Mouse (Mus musculus): Measurements from ENCODE around the gene Lhfpl2. TPM values are rescaled to one million over a fixed set of nuclear protein-coding genes. Genes with fewer than 3 reads are reported as not detected.
A peak's percentile ranks its signal among the peaks of the same experiment; 100 is the strongest.

Gene Lhfpl2
- polyA plus RNA-seq, 1 experiment from 2014 or later, result 21.7 TPM

GRCm38 (mm10) chr13:94088788-94089187, 31.2 kb downstream of the Lhfpl2 start:
- Histone ChIP-seq H3K4me1 (replicated peaks) (peaks cover 16% of the 10 kb centered on the region), H3K4me2 (no peak overlapping the region), H3K4me3 (no peak overlapping the region), H3K27ac (replicated peaks) (no peak overlapping the region), H3K9me3 (no peaks in the 10 kb centered on the region), H3K27me3 (peaks cover 49% of the 10 kb centered on the region), H3K36me3 (no peaks in the 10 kb centered on the region), H3K9ac (no peak overlapping the region)
- no peak for ATAC-seq (ENCODE audit: low read depth)
- 80% methylated on average over 9 of the region's 9 CpGs for WGBS

- no peaks in the 10 kb centered on the region for H3K36me3 ChIP-seq
- 59% methylated on average over 9 of the region's 9 CpGs for WGBS
- H3K4me1 ChIP-seq (replicated peaks), result peaks cover 12% of the 10 kb centered on the region
- H3K27me3 ChIP-seq, result peaks cover 54% of the 10 kb centered on the region
- H3K4me2 ChIP-seq, result no peak overlapping the region
- ATAC-seq (ENCODE audit: low read depth), result no peak
- no peak overlapping the region for H3K27ac ChIP-seq (replicated peaks)
- H3K9ac ChIP-seq, result no peak overlapping the region
- H3K4me3 ChIP-seq, result no peak overlapping the region
- no peaks in the 10 kb centered on the region for H3K9me3 ChIP-seq
Measured at GRCm38 (mm10) chr13:94089286-94089685, 31.7 kb downstream of the Lhfpl2 start.

GRCm38 (mm10) chr13:94091366-94091765, 33.8 kb downstream of the Lhfpl2 start:
- ATAC-seq (ENCODE audit: low read depth), result no peak
- Histone ChIP-seq H3K27ac (replicated peaks) (no peak overlapping the region), H3K27me3 (peaks cover 57% of the 10 kb centered on the region), H3K4me2 (no peak overlapping the region), H3K9ac (no peak overlapping the region), H3K9me3 (no peaks in the 10 kb centered on the region), H3K4me1 (replicated peaks) (peaks cover 9% of the 10 kb centered on the region; the same call in 1 of the 2 replicates), H3K4me3 (no peak overlapping the region), H3K36me3 (no peaks in the 10 kb centered on the region)
- WGBS, result 46% methylated on average over 2 of the region's 2 CpGs

- H3K36me3 ChIP-seq, result no peaks in the 10 kb centered on the region
- no peak overlapping the region for H3K9ac ChIP-seq
- WGBS, result 79% methylated on average over 4 of the region's 4 CpGs
- H3K27ac ChIP-seq (replicated peaks), result no peak overlapping the region
- no peaks in the 10 kb centered on the region for H3K9me3 ChIP-seq
- H3K4me3 ChIP-seq, result no peak overlapping the region
- H3K27me3 ChIP-seq, result peaks cover 73% of the 10 kb centered on the region
- no peaks in the 10 kb centered on the region for H3K4me1 ChIP-seq (replicated peaks)
- no peak for ATAC-seq (ENCODE audit: low read depth)
- H3K4me2 ChIP-seq, result no peak overlapping the region
Measured at GRCm38 (mm10) chr13:94094176-94094575, 36.6 kb downstream of the Lhfpl2 start.

- Histone ChIP-seq H3K27ac (replicated peaks) (no peak overlapping the region), H3K36me3 (no peaks in the 10 kb centered on the region), H3K4me1 (replicated peaks) (no peaks in the 10 kb centered on the region), H3K9ac (no peak overlapping the region), H3K27me3 (peaks cover 72% of the 10 kb centered on the region), H3K4me2 (no peak overlapping the region), H3K9me3 (no peaks in the 10 kb centered on the region), H3K4me3 (no peak overlapping the region)
- WGBS, result 61% methylated on average over 3 of the region's 3 CpGs
- ATAC-seq (ENCODE audit: low read depth), result no peak
Measured at GRCm38 (mm10) chr13:94094625-94095024, 37.0 kb downstream of the Lhfpl2 start.

GRCm38 (mm10) chr13:94095202-94095601, 37.6 kb downstream of the Lhfpl2 start:
- peaks cover 68% of the 10 kb centered on the region for H3K27me3 ChIP-seq

GRCm38 (mm10) chr13:94097667-94098066, 40.1 kb downstream of the Lhfpl2 start:
- H3K4me3 ChIP-seq, result no peak overlapping the region
- no peaks in the 10 kb centered on the region for H3K36me3 ChIP-seq
- H3K9me3 ChIP-seq, result no peaks in the 10 kb centered on the region
- ATAC-seq (ENCODE audit: low read depth), result no peak
- no peak overlapping the region for H3K4me2 ChIP-seq
- H3K27me3 ChIP-seq, result peaks cover 62% of the 10 kb centered on the region
- WGBS, result 63% methylated on average over 2 of the region's 2 CpGs
- no peaks in the 10 kb centered on the region for H3K4me1 ChIP-seq (replicated peaks)
- H3K9ac ChIP-seq, result no peak overlapping the region
- H3K27ac ChIP-seq (replicated peaks), result no peak overlapping the region

More at GRCm38 (mm10) chr13:94095202-94095601, 37.6 kb downstream of the Lhfpl2 start:
- Histone ChIP-seq H3K4me3 (no peak overlapping the region), H3K9me3 (no peaks in the 10 kb centered on the region), H3K4me1 (replicated peaks) (no peaks in the 10 kb centered on the region), H3K27ac (replicated peaks) (no peak overlapping the region), H3K9ac (no peak overlapping the region), H3K4me2 (no peak overlapping the region), H3K36me3 (no peaks in the 10 kb centered on the region)
- no peak for ATAC-seq (ENCODE audit: low read depth)

GRCm38 (mm10) chr13:94098369-94099084, 40.9 kb downstream of the Lhfpl2 start:
- ATAC-seq (ENCODE audit: low read depth), result 0 out of 2 replicates have a peak, but pooled peaks have one; percentile 43
- Histone ChIP-seq H3K4me2 (no peak overlapping the region), H3K27me3 (peaks cover 59% of the 10 kb centered on the region), H3K9me3 (no peaks in the 10 kb centered on the region), H3K9ac (no peak overlapping the region), H3K4me3 (no peak overlapping the region), H3K4me1 (replicated peaks) (no peaks in the 10 kb centered on the region), H3K36me3 (no peaks in the 10 kb centered on the region), H3K27ac (replicated peaks) (no peak overlapping the region)
- 70% methylated on average over 16 of the region's 16 CpGs for WGBS

- Histone ChIP-seq H3K4me1 (replicated peaks) (no peaks in the 10 kb centered on the region), H3K36me3 (no peaks in the 10 kb centered on the region), H3K27ac (replicated peaks) (no peak overlapping the region), H3K9me3 (no peaks in the 10 kb centered on the region), H3K4me3 (no peak overlapping the region), H3K9ac (no peak overlapping the region), H3K27me3 (peaks cover 53% of the 10 kb centered on the region), H3K4me2 (no peak overlapping the region)
- WGBS, result 91% methylated on average over 10 of the region's 10 CpGs
- ATAC-seq (ENCODE audit: low read depth), result no peak
Measured at GRCm38 (mm10) chr13:94099087-94099486, 41.5 kb downstream of the Lhfpl2 start.

GRCm38 (mm10) chr13:94100361-94100760, 42.8 kb downstream of the Lhfpl2 start:
- no peak overlapping the region for H3K9ac ChIP-seq
- no peak overlapping the region for H3K27ac ChIP-seq (replicated peaks)
- H3K4me1 ChIP-seq (replicated peaks), result no peaks in the 10 kb centered on the region
- H3K36me3 ChIP-seq, result no peaks in the 10 kb centered on the region
- H3K4me3 ChIP-seq, result no peak overlapping the region
- 84% methylated on average over 3 of the region's 3 CpGs for WGBS
- peaks cover 44% of the 10 kb centered on the region for H3K27me3 ChIP-seq
- ATAC-seq (ENCODE audit: low read depth), result no peak
- no peaks in the 10 kb centered on the region for H3K9me3 ChIP-seq
- H3K4me2 ChIP-seq, result no peak overlapping the region

GRCm38 (mm10) chr13:94101020-94101571, 43.5 kb downstream of the Lhfpl2 start:
- H3K27ac ChIP-seq (replicated peaks), result no peak overlapping the region
- no peaks in the 10 kb centered on the region for H3K9me3 ChIP-seq
- ATAC-seq (ENCODE audit: low read depth), result no peak
- 82% methylated on average over 10 of the region's 10 CpGs for WGBS
- H3K4me3 ChIP-seq, result no peak overlapping the region
- H3K4me2 ChIP-seq, result no peak overlapping the region
- H3K36me3 ChIP-seq, result no peaks in the 10 kb centered on the region
- no peak overlapping the region for H3K9ac ChIP-seq
- no peaks in the 10 kb centered on the region for H3K4me1 ChIP-seq (replicated peaks)
- H3K27me3 ChIP-seq, result peaks cover 44% of the 10 kb centered on the region

GRCm38 (mm10) chr13:94104866-94105475, 47.4 kb downstream of the Lhfpl2 start:
- H3K4me2 ChIP-seq, result no peak overlapping the region
- H3K4me3 ChIP-seq, result no peak overlapping the region
- no peak overlapping the region for H3K27ac ChIP-seq (replicated peaks)
- H3K9me3 ChIP-seq, result no peaks in the 10 kb centered on the region
- H3K36me3 ChIP-seq, result no peaks in the 10 kb centered on the region
- WGBS, result 82% methylated on average over 8 of the region's 8 CpGs
- ATAC-seq (ENCODE audit: low read depth), result no peak
- no peaks in the 10 kb centered on the region for H3K4me1 ChIP-seq (replicated peaks)
- H3K27me3 ChIP-seq, result peaks cover 18% of the 10 kb centered on the region; the same call in 1 of the 2 replicates
- H3K9ac ChIP-seq, result no peak overlapping the region

Measured in neural tube, embryonic 13.5 days (tissue).